19 mouse cellular contexts compared by ENCODE assay signal in genomic region chr4:17261704-17262103, GRCm38 (mm10).
"Had no signal": no experiment of that assay in that cellular context is flagged by ENCODE, and none has a peak within 500 bp of the region (broad histone marks: within the 10 kb centered on the region; RNA-seq: fewer than 3 reads in every experiment).

No protein-coding gene starts in this region.

- H3K9ac ChIP-seq: limb, embryonic 13.5 days; liver, embryonic 12.5 days; liver, embryonic 15.5 days; lung, embryonic 15.5 days; midbrain, embryonic 15.5 days had no signal

- H3K4me3 ChIP-seq: layer of hippocampus, adult 2 months; limb, embryonic 10.5 days; limb, embryonic 13.5 days; liver, embryonic 12.5 days; liver, embryonic 15.5 days; lung, embryonic 15.5 days; megakaryocyte, embryonic 14.5 days; midbrain, embryonic 10.5 days; midbrain, embryonic 15.5 days had no signal

- H3K9me3 ChIP-seq: limb, embryonic 10.5 days; limb, embryonic 13.5 days; liver, embryonic 12.5 days; liver, embryonic 15.5 days; lung, embryonic 15.5 days; megakaryocyte, embryonic 14.5 days; midbrain, embryonic 10.5 days; midbrain, embryonic 15.5 days had no signal

- H3K4me2 ChIP-seq: limb, embryonic 13.5 days; liver, embryonic 12.5 days; liver, embryonic 15.5 days; lung, embryonic 15.5 days; midbrain, embryonic 15.5 days had no signal

- H3K4me1 ChIP-seq: limb, embryonic 10.5 days; limb, embryonic 13.5 days; liver, embryonic 12.5 days; liver, embryonic 15.5 days; lung, embryonic 15.5 days; megakaryocyte, embryonic 14.5 days; midbrain, embryonic 10.5 days; midbrain, embryonic 15.5 days had no signal

- H3K27me3 ChIP-seq: limb, embryonic 13.5 days; liver, embryonic 12.5 days; liver, embryonic 15.5 days; lung, embryonic 15.5 days; megakaryocyte, embryonic 14.5 days; midbrain, embryonic 15.5 days had no signal

- H3K27ac ChIP-seq: layer of hippocampus, adult 2 months; limb, embryonic 10.5 days; limb, embryonic 13.5 days; liver, embryonic 12.5 days; liver, embryonic 15.5 days; lung, embryonic 15.5 days; midbrain, embryonic 10.5 days; midbrain, embryonic 15.5 days had no signal

- H3K36me3 ChIP-seq: limb, embryonic 10.5 days; limb, embryonic 13.5 days; liver, embryonic 12.5 days; liver, embryonic 15.5 days; lung, embryonic 15.5 days; midbrain, embryonic 10.5 days; midbrain, embryonic 15.5 days had no signal

- ATAC-seq: liver, embryonic 12.5 days; midbrain, embryonic 15.5 days had no signal

- DNase-seq: kidney, adult 8-10 months; kidney, postnatal 25 days; layer of hippocampus, adult 9-11 months; liver; lung, adult 18-20 months; lung, postnatal 10 days; lung, postnatal 36 days; thymus, adult 2 months; thymus, postnatal 14 days; thymus, postnatal 4 days had no signal
